Mouse (Mus musculus): ENCODE results near the gene Mgat4e. TPM values are rescaled to one million over a fixed set of nuclear protein-coding genes. Genes with fewer than 3 reads are reported as not detected.
A peak's percentile ranks its signal among the peaks of the same experiment; 100 is the strongest.

Mgat4e gene
- total RNA-seq, 2 experiments from 2014 or later = not detected

DNA sequence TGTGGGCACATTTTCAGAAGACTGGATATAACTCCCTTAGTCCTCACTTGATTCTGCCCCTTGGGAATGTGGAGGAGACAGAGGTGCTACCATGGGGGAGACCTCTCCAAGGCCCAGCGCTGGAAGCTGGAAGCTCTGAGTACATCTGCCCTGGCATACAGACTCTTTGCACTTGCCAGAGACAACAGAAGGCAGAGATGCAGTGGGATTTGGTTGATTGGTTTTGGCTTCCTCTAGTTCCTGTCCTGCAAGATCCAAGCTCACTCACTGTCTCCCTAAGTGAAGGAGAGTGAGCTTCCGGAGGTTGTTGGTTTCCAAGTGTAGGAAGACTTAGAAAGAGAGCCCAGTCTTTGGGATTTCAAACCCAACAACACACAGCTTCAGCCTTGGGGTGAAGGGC lies 33.6 kb downstream of the Mgat4e start:
- DNase-seq (ENCODE audit: low spot score in 2 of 2) = no peak

GRCm38 (mm10) chr1:134513876-134514590 lies 35.4 kb downstream of the Mgat4e start:
- no peak for DNase-seq (ENCODE audit: low spot score in 2 of 2)

- DNase-seq (ENCODE audit: low spot score in 2 of 2) = peak in 1 of 2 experiments; percentile 12
These were observed 36.1 kb downstream of the Mgat4e start for GRCm38 (mm10) chr1:134513312-134513860.

GRCm38 (mm10) chr1:134512584-134512983 lies 36.9 kb downstream of the Mgat4e start:
- no peak for DNase-seq (ENCODE audit: low spot score in 2 of 2)

DNA sequence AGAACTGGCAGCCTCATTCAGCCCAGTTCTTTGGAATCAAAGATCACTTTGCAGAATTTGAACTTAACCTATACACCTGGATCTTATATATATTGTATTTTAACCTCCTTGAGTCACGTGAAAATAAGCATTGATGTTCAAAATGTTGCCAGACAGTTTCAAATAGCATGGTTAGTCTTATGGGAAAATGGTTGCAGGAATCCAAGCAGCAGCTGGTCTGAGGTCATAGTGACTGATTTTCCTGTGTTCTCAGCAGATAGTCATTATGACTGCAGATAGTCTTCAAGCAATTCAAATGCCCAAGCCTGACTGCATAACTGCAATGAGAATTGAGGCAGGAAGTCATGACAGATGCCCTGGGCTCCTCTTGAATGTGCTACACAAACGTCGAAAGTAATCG lies 37.3 kb downstream of the Mgat4e start:
- no peak for DNase-seq (ENCODE audit: low spot score in 2 of 2)

GRCm38 (mm10) chr1:134510018-134510417 lies 39.5 kb downstream of the Mgat4e start:
- no peak for DNase-seq (ENCODE audit: low spot score in 2 of 2)

GRCm38 (mm10) chr1:134506201-134506600 lies 43.3 kb downstream of the Mgat4e start:
- DNase-seq (ENCODE audit: low spot score in 2 of 2) = no peak

DNA sequence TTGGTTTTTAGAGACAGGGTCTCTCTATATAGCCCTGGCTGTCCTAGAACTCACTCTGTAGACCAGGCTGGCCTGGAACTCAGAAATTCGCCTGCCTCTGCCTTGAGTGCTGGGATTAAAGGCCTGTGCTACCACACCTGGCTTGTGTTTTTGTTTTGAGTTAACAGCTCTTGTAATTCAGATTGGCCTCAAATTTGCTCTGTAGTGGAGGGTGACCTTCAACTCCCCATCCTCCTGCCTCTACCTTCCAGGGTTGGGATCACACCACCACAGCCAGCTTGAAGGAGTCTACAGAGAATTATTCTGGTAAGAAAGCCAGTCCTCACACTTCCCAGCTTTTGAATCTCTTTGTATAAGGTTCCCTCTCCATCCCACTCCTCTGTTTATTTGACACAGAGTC lies 48.6 kb downstream of the Mgat4e start:
- no peak for DNase-seq (ENCODE audit: low spot score in 2 of 2)

- DNase-seq (ENCODE audit: low spot score in 2 of 2) = no peak
These were observed 53.5 kb downstream of the Mgat4e start for GRCm38 (mm10) chr1:134495991-134496390.

- DNase-seq (ENCODE audit: low spot score in 2 of 2) = no peak
These were observed 54.3 kb downstream of the Mgat4e start for GRCm38 (mm10) chr1:134495216-134495539.

DNA sequence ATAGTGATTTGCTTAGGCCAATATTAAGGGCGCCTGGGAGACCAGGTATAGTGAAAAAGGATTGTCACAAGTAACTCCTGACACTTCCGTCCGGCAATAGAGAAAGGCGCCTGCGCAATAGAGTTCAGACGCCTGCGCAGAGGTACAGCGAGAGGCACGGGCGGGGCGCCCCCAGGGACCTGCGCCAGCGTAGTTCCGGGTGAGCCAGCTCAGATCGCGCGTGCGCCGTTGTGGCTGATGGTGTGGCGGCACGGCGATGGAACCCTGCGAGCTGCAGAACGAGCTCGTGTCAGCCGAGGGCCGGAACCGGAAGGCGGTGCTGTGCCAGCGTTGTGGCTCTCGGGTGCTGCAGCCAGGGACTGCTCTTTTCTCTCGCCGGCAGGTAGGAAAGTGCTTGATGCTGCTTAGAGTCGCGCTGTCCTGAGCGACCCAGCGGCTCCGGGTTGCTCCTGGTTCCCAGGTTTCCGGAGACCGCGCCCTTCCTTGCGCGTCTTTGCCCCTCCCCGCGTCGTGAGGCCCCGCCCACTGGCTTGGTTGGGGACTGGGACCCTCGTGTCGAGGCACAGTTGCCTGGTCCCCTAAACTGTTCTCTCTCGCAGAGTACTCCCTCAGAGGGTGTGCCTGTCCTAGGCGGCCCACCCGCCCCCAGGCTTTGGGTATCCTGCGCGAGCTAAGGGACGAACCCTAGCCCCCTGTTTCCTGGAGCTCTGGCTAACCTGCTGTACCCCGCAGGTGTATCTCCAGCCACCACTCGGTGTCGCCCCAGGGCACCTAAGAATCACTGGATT lies 54.9 kb downstream of the Mgat4e start, which contains the start of gene Rabif:
Gene Rabif, plus strand, starts transcription at position 221 of the 788 bp plus-strand sequence.
- DNase-seq (ENCODE audit: low spot score in 2 of 2) = peak; percentile 98 to 99

DNA sequence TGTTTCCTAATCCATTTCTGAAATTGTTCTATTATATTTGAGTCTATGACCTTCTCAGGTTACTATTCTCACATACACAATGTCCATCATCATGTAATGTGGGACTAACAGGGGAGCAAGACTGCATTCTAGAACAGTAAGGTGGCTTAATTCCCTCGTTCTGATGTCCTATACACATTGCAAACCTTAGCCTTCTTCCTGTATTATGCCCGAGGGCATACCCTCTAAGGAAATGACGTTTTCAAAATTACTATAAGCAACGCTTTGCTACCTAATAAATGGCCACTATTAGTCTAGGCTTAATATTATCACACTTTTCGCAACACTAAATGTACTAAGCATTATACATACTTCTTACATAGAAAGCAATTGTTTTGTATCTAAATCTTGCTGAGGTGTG lies 55.5 kb downstream of the Mgat4e start:
- no peak for DNase-seq (ENCODE audit: low spot score in 2 of 2)

GRCm38 (mm10) chr1:134493496-134493895 lies 56.0 kb downstream of the Mgat4e start:
- no peak for DNase-seq (ENCODE audit: low spot score in 2 of 2)

DNA sequence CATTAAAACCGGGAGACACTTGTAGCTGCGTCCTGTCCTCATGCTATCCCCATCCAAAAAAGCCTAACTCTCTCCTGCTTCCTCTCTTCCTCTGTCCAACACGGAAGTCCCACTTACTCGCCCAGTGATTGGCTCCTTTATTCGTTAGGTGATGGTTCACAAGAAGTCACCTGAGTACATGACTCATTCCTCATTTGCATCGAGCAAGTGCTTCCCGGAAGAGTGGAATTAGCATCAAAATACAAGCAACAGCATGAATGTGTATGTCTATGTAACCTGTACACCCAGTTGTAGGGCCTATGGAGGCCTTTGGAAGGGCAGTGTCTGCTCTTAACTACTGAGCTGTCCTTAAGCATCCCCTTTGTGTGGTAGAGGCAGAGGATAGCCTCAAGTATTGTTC lies 57.2 kb downstream of the Mgat4e start:
- DNase-seq (ENCODE audit: low spot score in 2 of 2) = no peak

Other genes starting within 250 kb of the Mgat4e start
- 10 to 100 TPM; 44.2 to 45.4 TPM for gene Ppfia4, start 216.8 kb downstream of the Mgat4e start, total RNA-seq (2021)
- 10 to 100 TPM; 65.6 to 69.1 TPM for gene Tmem183a, start 187.7 kb downstream of the Mgat4e start, total RNA-seq (2021)
- gene 4933406M09Rik, start 163.7 kb downstream of the Mgat4e start, total RNA-seq (2021) = not detected
- gene Cyb5r1, start 144.1 kb downstream of the Mgat4e start, total RNA-seq (2021) = 10 to 100 TPM; 22.4 to 30.3 TPM
- 10 to 100 TPM; 59.3 to 61.4 TPM for gene Adipor1, start 134.3 kb downstream of the Mgat4e start, total RNA-seq (2021)
- 10 to 100 TPM; 37.0 to 37.3 TPM for gene Klhl12, start 94.2 kb downstream of the Mgat4e start, total RNA-seq (2021)
- 10 to 100 TPM; 27.5 to 28.1 TPM for gene Rabif, start 55.0 kb downstream of the Mgat4e start, total RNA-seq (2021)
- gene Kdm5b, start 10.5 kb upstream of the Mgat4e start, total RNA-seq (2021) = 10 to 100 TPM; 63.5 to 69.8 TPM
- gene Syt2, start 97.0 kb upstream of the Mgat4e start, total RNA-seq (2021) = 10 to 100 TPM; 63.0 to 81.5 TPM